Mouse (Mus musculus): ENCODE measurements around the gene E130218I03Rik.

GRCm38 (mm10) chr4:134230431-134230830, 13.0 kb upstream of the E130218I03Rik start:
- TF ChIP-seq CTCF (IDR thresholded peaks at IDR 0.05; ENCODE audit: low read depth) (no peak), EP300 (optimal IDR thresholded peaks at IDR 0.05) (no peak)

Data from stomach, postnatal 0 days (tissue).